8 mouse cellular contexts compared by ENCODE assay signal in genomic region chr7:30219293-30220007, GRCm38 (mm10). TPM values are rescaled to one million over a fixed set of nuclear protein-coding genes. Genes with fewer than 3 reads are reported as not detected.
DNase-seq lines count a peak whose midpoint lies in the region; ATAC-seq lines count a peak whose summit lies in the region.

No protein-coding gene starts in this region.

- peak overlapping the region; percentile 72 for H3K9ac ChIP-seq in intestine, embryonic 16.5 days (ENCODE audit: low read depth, low read length)
- peak overlapping the region; percentile 40 for H3K9ac ChIP-seq in liver, embryonic 15.5 days

- peak overlapping the region; percentile 55 for H3K4me3 ChIP-seq in intestine, embryonic 16.5 days (ENCODE audit: low read length)
- peak overlapping the region; percentile 51 for H3K4me3 ChIP-seq in liver, embryonic 15.5 days (replicated peaks)

- H3K27me3 ChIP-seq in intestine, embryonic 16.5 days (replicated peaks; ENCODE audit: control insufficient read depth, insufficient read depth, low read length) = no peaks in the 10 kb centered on the region
- H3K27me3 ChIP-seq in liver, embryonic 15.5 days = no peaks in the 10 kb centered on the region

- 3% methylated on average over 16 of the region's 16 CpGs for WGBS in intestine, embryonic 16.5 days
- WGBS in liver, embryonic 15.5 days (ENCODE audit: insufficient replicate concordance) = 2% methylated on average over 16 of the region's 16 CpGs

- intact Hi-C loops in gastrocnemius, postnatal 14 days (cut with DNase I; ENCODE audit: low total_unique reads) = no loop called here

- H3K9me3 ChIP-seq in intestine, embryonic 16.5 days (ENCODE audit: control insufficient read depth, low read length) = no peaks in the 10 kb centered on the region
- H3K9me3 ChIP-seq in liver, embryonic 15.5 days (replicated peaks) = no peaks in the 10 kb centered on the region

- peaks cover 5% of the 10 kb centered on the region; the same call in 1 of the 2 replicates for H3K36me3 ChIP-seq in intestine, embryonic 16.5 days (ENCODE audit: control insufficient read depth, insufficient read depth, low read length)
- peaks cover 12% of the 10 kb centered on the region for H3K36me3 ChIP-seq in liver, embryonic 15.5 days (replicated peaks)

- peaks cover 11% of the 10 kb centered on the region for H3K4me1 ChIP-seq in intestine, embryonic 16.5 days (ENCODE audit: control insufficient read depth, insufficient read depth, low read length)
- peaks cover 29% of the 10 kb centered on the region for H3K4me1 ChIP-seq in liver, embryonic 15.5 days (replicated peaks)

- DNase-seq in layer of hippocampus, adult 11-12 months (ENCODE audit: low spot score) = peak; percentile 29
- no peak for DNase-seq in layer of hippocampus, adult 9-11 months
- DNase-seq in brain, adult 2 months (ENCODE audit: low read depth, low spot score) = peak; percentile 85
- DNase-seq in gastrocnemius, postnatal 14 days = peak; percentile 56
- peak; percentile 75 for DNase-seq in neural tube, embryonic 10.5 days (ENCODE audit: extremely low spot score, low spot score)
- no peak for DNase-seq in spleen, adult 12 weeks (ENCODE audit: low spot score)

- peak overlapping the region; percentile 23; the same call in 1 of the 2 replicates for H3K27ac ChIP-seq in intestine, embryonic 16.5 days (ENCODE audit: low read length)
- no peak overlapping the region for H3K27ac ChIP-seq in liver, embryonic 15.5 days (replicated peaks)

- peak overlapping the region; percentile 96 for H3K4me2 ChIP-seq in intestine, embryonic 16.5 days (ENCODE audit: low read depth, low read length)
- peak overlapping the region; percentile 81 for H3K4me2 ChIP-seq in liver, embryonic 15.5 days

- peak; percentile 67 for ATAC-seq in intestine, embryonic 16.5 days
- ATAC-seq in liver, embryonic 15.5 days (ENCODE audit: insufficient read depth) = peak; percentile 43; the same call in 1 of the 2 replicates

RNA-seq across cellular contexts. Expression of gene Polr2i, which starts 12.3 kb away (rescaled TPM):
- total RNA-seq in gastrocnemius, postnatal 14 days (2021) = 10 to 100 TPM; 56.0 to 61.2 TPM
- 99.2 and 103 TPM in 2 replicates for polyA plus RNA-seq in intestine, embryonic 16.5 days (2015; fragmentation: Nextera tagmentation; extraction: Ambion mirVana)
- polyA plus RNA-seq in liver, embryonic 15.5 days (2015; fragmentation: Nextera tagmentation; extraction: Ambion mirVana) = 43.3 and 44.4 TPM in 2 replicates

RNA-seq across cellular contexts. Expression of gene Tbcb, which starts 12.6 kb away (rescaled TPM):
- 10 to 100 TPM; 26.8 to 37.2 TPM for total RNA-seq in gastrocnemius, postnatal 14 days (2021)
- polyA plus RNA-seq in intestine, embryonic 16.5 days (2015; fragmentation: Nextera tagmentation; extraction: Ambion mirVana) = 139 and 142 TPM in 2 replicates
- 42.0 and 44.0 TPM in 2 replicates for polyA plus RNA-seq in liver, embryonic 15.5 days (2015; fragmentation: Nextera tagmentation; extraction: Ambion mirVana)

RNA-seq across cellular contexts. Expression of gene Ovol3, which starts 16.1 kb away (rescaled TPM):
- total RNA-seq in gastrocnemius, postnatal 14 days (2021) = under 1 TPM in 1 of 2 experiments, not detected in 1; 0.33 TPM
- polyA plus RNA-seq in intestine, embryonic 16.5 days (2015; fragmentation: Nextera tagmentation; extraction: Ambion mirVana) = not detected in 2 replicates
- polyA plus RNA-seq in liver, embryonic 15.5 days (2015; fragmentation: Nextera tagmentation; extraction: Ambion mirVana) = not detected in 2 replicates

RNA-seq across cellular contexts. Expression of gene Capns1, which starts 20.8 kb away (rescaled TPM):
- 100 to 1,000 TPM; 275 to 320 TPM for total RNA-seq in gastrocnemius, postnatal 14 days (2021)
- 80.2 and 86.9 TPM in 2 replicates for polyA plus RNA-seq in intestine, embryonic 16.5 days (2015; fragmentation: Nextera tagmentation; extraction: Ambion mirVana)
- polyA plus RNA-seq in liver, embryonic 15.5 days (2015; fragmentation: Nextera tagmentation; extraction: Ambion mirVana) = 36.2 and 40.8 TPM in 2 replicates

RNA-seq across cellular contexts. Expression of gene Cox7a1, which starts 35.5 kb away (rescaled TPM):
- 100 to 1,000 TPM; 827 to 966 TPM for total RNA-seq in gastrocnemius, postnatal 14 days (2021)
- 41.5 and 50.1 TPM in 2 replicates for polyA plus RNA-seq in intestine, embryonic 16.5 days (2015; fragmentation: Nextera tagmentation; extraction: Ambion mirVana)
- 5.6 and 7.7 TPM in 2 replicates for polyA plus RNA-seq in liver, embryonic 15.5 days (2015; fragmentation: Nextera tagmentation; extraction: Ambion mirVana)

Comparison
In these comparisons a context has a peak if more than half of its experiments do, and no peak if none do; other contexts are left out.
1. DNase-seq: peak in layer of hippocampus, adult 11-12 months (single experiment), brain, adult 2 months (single experiment), gastrocnemius, postnatal 14 days (single experiment) and neural tube, embryonic 10.5 days (single experiment); none in layer of hippocampus, adult 9-11 months (single experiment) and spleen, adult 12 weeks (single experiment).